Mouse (Mus musculus) midbrain, embryonic 16.5 days (tissue): Measurements from ENCODE around the gene Ceacam9. TPM values are rescaled to one million over a fixed set of nuclear protein-coding genes. Genes with fewer than 3 reads are reported as not detected.

Source experiments
- ATAC-seq: fragments of 200-750 bp; cut with Nextera tagmentation; 2 replicates; pipeline ENCODE4 v1.8.0; 2017; ENCODE audit warnings: moderate TSS enrichment
- H3K27ac ChIP-seq: fragments of 300-500 bp; sonication (generic); 2 replicates; pipeline ENCODE4 v1.5.1; 2014; ENCODE audit warnings: mild to moderate bottlenecking, low read length, mixed read lengths
- H3K27me3 ChIP-seq: fragments of 300-500 bp; sonication (generic); 2 replicates; pipeline ENCODE4 v1.6.1; 2014; ENCODE audit warnings: low read depth, low read length, mixed read lengths; ENCODE audit not compliant: control insufficient read depth, insufficient read depth
- H3K36me3 ChIP-seq: fragments of 300-500 bp; sonication (generic); 2 replicates; pipeline ENCODE4 v1.6.1; 2014; ENCODE audit warnings: mild to moderate bottlenecking, low read length, moderate library complexity, mixed read lengths; ENCODE audit not compliant: control insufficient read depth, insufficient read depth
- H3K4me1 ChIP-seq: fragments of 300-500 bp; sonication (generic); 2 replicates; pipeline ENCODE4 v1.6.1; 2014; ENCODE audit warnings: mild to moderate bottlenecking, low read length, mixed read lengths; ENCODE audit not compliant: control insufficient read depth, insufficient read depth
- H3K4me2 ChIP-seq: fragments of 300-500 bp; sonication (generic); 2 replicates; pipeline ENCODE4 v1.6.1; 2014; ENCODE audit warnings: mild to moderate bottlenecking, low read length, mixed read lengths
- H3K4me3 ChIP-seq: fragments of 300-500 bp; sonication (generic); 2 replicates; pipeline ENCODE4 v1.5.1; 2014; ENCODE audit warnings: low read depth, mild to moderate bottlenecking, low read length, moderate library complexity, mixed read lengths
- H3K9ac ChIP-seq: fragments of 300-500 bp; sonication (generic); 2 replicates; pipeline ENCODE4 v1.6.1; 2014; ENCODE audit warnings: low read depth, low read length, mixed read lengths
- H3K9me3 ChIP-seq: fragments of 300-500 bp; sonication (generic); replicated peaks from 2 replicates; pipeline ENCODE4 v1.6.1; 2014; ENCODE audit warnings: mild to moderate bottlenecking, low read length, mixed read lengths; ENCODE audit not compliant: control insufficient read depth, poor library complexity, severe bottlenecking
- WGBS: fragments of 180-500 bp; shearing (Covaris S2); extraction: QIAGEN DNeasy Blood & Tissue Kit; methylation state at CpG from one replicate; pipeline ENCODE4 v1.1.7; 2014; 5-methylcytosine and 5-hydroxymethylcytosine counted together
- polyA plus RNA-seq: library from polyadenylated mRNA; unstranded; fragments of >200 nt; fragmentation: Nextera tagmentation; extraction: Ambion mirVana; gene quantifications from 2 replicates; pipeline ENCODE4 v1.2.1, GENCODE M21; 2015

Gene Ceacam9
- polyA plus RNA-seq, 1 experiment from 2014 or later = 0.18 TPM

GRCm38 (mm10) chr7:16755362-16756017, 33.8 kb downstream of the Ceacam9 start:
- H3K36me3 ChIP-seq = no peaks in the 10 kb centered on the region
- no peak overlapping the region for H3K9ac ChIP-seq
- no peak overlapping the region for H3K4me2 ChIP-seq
- no peaks in the 10 kb centered on the region for H3K9me3 ChIP-seq
- no peak overlapping the region for H3K4me3 ChIP-seq
- H3K27me3 ChIP-seq = no peaks in the 10 kb centered on the region
- H3K27ac ChIP-seq = no peak overlapping the region
- ATAC-seq = no peak
- WGBS = 80% methylated on average over 17 of the region's 17 CpGs
- H3K4me1 ChIP-seq = no peaks in the 10 kb centered on the region

DNA sequence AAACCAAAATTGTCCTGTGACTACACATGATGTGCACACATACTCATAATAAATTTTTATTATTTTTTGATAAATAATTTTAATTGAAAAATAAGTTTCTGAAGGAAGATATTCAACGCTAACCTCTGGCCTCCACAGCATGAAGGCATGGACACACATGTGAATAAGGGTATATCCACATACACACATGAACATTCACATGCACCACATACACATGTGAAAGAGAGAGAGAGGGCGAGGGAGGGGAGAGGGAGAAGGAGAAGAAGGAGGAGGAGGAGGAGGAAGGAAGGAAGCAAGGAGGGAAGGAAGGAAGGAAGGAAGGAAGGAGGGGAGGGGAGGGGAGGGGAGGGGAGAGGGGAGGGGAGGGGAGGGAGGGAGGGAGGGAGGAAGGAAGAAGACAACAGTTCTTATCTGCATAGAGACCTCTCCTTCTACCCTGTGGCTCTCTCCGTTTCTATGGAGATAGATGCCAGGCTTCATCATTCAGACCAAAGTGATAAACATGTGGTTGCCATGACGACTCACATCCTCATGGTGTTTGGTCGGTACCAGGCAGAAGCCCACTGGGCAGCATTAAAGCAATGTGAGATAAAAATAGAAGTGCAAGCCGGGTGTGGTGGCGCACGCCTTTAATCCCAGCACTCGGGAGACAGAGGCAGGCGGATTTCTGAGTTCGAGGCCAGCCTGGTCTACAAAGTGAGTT, 37.3 kb downstream of the Ceacam9 start:
- Histone ChIP-seq H3K9ac (no peak overlapping the region), H3K27ac (no peak overlapping the region), H3K4me2 (no peak overlapping the region), H3K4me1 (no peaks in the 10 kb centered on the region; the same call in 1 of the 2 replicates), H3K4me3 (no peak overlapping the region), H3K36me3 (no peaks in the 10 kb centered on the region), H3K27me3 (no peaks in the 10 kb centered on the region), H3K9me3 (no peaks in the 10 kb centered on the region)
- 38% methylated on average over 10 of the region's 11 CpGs for WGBS
- ATAC-seq = peak; percentile 97

DNA sequence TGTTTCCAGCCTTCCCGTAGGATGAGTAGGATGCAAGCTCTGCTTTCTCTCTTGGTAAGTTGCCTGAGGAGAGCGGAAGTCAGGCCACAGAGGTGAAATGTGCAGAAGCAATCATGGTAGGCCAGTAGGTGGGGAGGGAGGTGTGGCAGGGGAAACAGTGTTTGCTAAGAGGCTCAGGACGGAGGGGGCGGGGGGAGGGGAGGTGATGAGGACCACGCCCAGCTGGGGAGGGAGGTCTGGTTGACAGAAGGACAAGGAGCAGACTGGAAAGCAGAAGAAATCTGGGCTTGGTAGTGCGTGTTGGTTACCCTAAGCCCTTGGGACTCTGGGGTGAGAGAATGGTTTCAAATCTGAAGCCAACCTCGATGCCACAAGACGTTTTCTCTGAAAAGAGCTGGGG, 38.6 kb downstream of the Ceacam9 start:
- Histone ChIP-seq H3K4me1 (no peaks in the 10 kb centered on the region; the same call in 1 of the 2 replicates), H3K36me3 (no peaks in the 10 kb centered on the region), H3K27ac (no peak overlapping the region), H3K9me3 (no peaks in the 10 kb centered on the region), H3K27me3 (no peaks in the 10 kb centered on the region), H3K4me2 (no peak overlapping the region), H3K9ac (no peak overlapping the region), H3K4me3 (no peak overlapping the region)
- 28% methylated on average over 8 of the region's 8 CpGs for WGBS
- ATAC-seq = no peak

DNA sequence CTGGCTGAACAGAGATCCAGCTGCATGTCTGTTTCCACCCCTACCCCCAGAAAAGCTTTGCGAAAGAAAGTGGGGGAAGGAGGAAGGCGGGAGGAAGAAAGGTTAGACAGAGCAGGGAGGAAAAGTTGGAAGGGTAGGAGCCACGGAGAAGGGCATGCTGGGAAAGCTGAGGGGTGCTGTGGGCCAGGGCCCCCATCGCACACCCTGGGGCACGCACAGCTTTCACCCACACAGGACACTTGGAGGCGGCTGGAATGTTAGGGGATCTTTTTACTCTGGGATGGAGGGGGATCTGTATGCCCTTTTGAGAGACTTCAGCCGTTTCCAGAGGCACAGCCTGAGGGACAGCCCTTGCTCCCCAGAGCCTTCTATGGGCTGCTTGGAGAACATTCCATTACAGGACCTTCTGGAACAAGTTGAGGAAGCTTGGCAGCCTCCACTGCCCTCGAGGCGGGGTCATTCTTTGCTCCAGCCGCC, 39.3 kb downstream of the Ceacam9 start:
- Histone ChIP-seq H3K9ac (no peak overlapping the region), H3K4me2 (no peak overlapping the region), H3K4me3 (no peak overlapping the region), H3K36me3 (no peaks in the 10 kb centered on the region), H3K4me1 (no peaks in the 10 kb centered on the region; the same call in 1 of the 2 replicates), H3K27ac (no peak overlapping the region), H3K27me3 (no peaks in the 10 kb centered on the region), H3K9me3 (no peaks in the 10 kb centered on the region)
- no peak for ATAC-seq
- WGBS = 58% methylated on average over 10 of the region's 10 CpGs

DNA sequence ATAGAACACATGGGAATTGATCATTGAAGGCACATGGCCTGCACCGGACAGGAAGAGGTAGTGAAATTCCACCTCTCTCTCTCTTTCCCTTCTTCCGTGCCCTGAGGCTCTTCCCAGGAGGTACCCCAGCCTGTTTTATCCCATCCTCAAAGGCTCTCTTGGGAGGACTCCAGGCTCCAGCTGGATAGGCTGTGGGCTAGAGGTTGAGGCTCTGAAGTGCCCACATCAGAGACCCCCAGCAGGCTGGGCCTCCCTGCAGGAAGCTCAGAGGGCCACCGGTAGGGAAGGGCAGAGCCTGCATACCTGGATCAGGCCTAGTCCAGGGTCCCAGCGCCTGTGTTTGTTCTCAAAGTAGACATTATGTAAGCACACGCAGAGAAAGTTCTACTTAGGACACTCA, 39.9 kb downstream of the Ceacam9 start:
- Histone ChIP-seq H3K4me3 (no peak overlapping the region), H3K4me2 (no peak overlapping the region), H3K9ac (no peak overlapping the region), H3K27ac (no peak overlapping the region), H3K27me3 (no peaks in the 10 kb centered on the region), H3K9me3 (no peaks in the 10 kb centered on the region), H3K36me3 (no peaks in the 10 kb centered on the region), H3K4me1 (no peaks in the 10 kb centered on the region; the same call in 1 of the 2 replicates)
- WGBS = 47% methylated on average over 5 of the region's 5 CpGs
- ATAC-seq = no peak

- H3K27me3 ChIP-seq = no peaks in the 10 kb centered on the region
- no peak for ATAC-seq
- no peaks in the 10 kb centered on the region for H3K36me3 ChIP-seq
- no peaks in the 10 kb centered on the region; the same call in 1 of the 2 replicates for H3K4me1 ChIP-seq
- H3K27ac ChIP-seq = no peak overlapping the region
- no peak overlapping the region for H3K4me2 ChIP-seq
- 91% methylated on average over 7 of the region's 7 CpGs for WGBS
- H3K9me3 ChIP-seq = no peaks in the 10 kb centered on the region
- no peak overlapping the region for H3K4me3 ChIP-seq
- no peak overlapping the region for H3K9ac ChIP-seq
Observed at GRCm38 (mm10) chr7:16763463-16764218, 41.9 kb downstream of the Ceacam9 start.

DNA sequence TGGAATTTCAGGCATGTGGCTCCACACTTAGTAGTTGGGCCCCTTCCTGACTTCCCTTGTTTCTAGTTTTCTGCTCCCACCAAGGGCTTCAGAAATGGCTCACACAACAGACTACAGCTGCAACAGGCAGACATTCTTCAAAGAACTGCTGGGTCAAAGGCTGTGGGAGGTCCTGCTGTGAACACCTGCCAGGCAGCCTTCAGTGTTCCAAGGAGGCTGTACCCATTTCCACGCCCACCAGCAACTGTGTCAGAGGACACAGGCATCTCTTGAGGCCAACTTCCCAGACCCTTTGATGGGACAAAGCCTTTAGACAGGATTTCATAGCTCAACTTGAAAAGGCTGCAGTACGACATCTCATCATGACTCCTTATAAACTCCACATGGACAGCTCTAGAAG, 44.7 kb downstream of the Ceacam9 start:
- H3K27ac ChIP-seq = no peak overlapping the region
- no peak overlapping the region for H3K9ac ChIP-seq
- no peaks in the 10 kb centered on the region for H3K36me3 ChIP-seq
- no peak overlapping the region for H3K4me3 ChIP-seq
- no peak overlapping the region for H3K4me2 ChIP-seq
- no peaks in the 10 kb centered on the region; the same call in 1 of the 2 replicates for H3K4me1 ChIP-seq
- 22% methylated on average over 2 of the region's 2 CpGs for WGBS
- H3K9me3 ChIP-seq = 0 out of 2 replicates have a peak, but pooled peaks cover 3% of the 10 kb centered on the region
- no peaks in the 10 kb centered on the region for H3K27me3 ChIP-seq
- no peak for ATAC-seq
